ENCODE assay signal across 13 mouse cellular contexts in genomic region chr3:123085871-123086501, GRCm38 (mm10). TPM values are rescaled to one million over a fixed set of nuclear protein-coding genes. Genes with fewer than 3 reads are reported as not detected.
DNase-seq lines count a peak whose midpoint lies in the region.
"Had no signal": no experiment of that assay in that cellular context is flagged by ENCODE, and none has a peak within 500 bp of the region (broad histone marks: within the 10 kb centered on the region; RNA-seq: fewer than 3 reads in every experiment).

No protein-coding gene starts in this region.

- peak; percentile 34 for DNase-seq in adrenal gland, adult 2 months
- no peak for DNase-seq in adrenal gland, postnatal 25 days
- DNase-seq in kidney, adult 18-20 months: peak; percentile 52
- DNase-seq in kidney, postnatal 4 days: no peak
- peak; percentile 87 to 89 for DNase-seq in heart, postnatal 10 days
- peak; percentile 44 to 72 for DNase-seq in kidney, postnatal 25 days
- no peak for DNase-seq in lung, postnatal 4 days
- DNase-seq in layer of hippocampus, adult 9-10 months (ENCODE audit: low spot score): no peak
- DNase-seq: liver, embryonic 13.5 days had no signal

- intact Hi-C loops in heart, postnatal 10 days (cut with DNase I): no loop called here

RNA-seq across cellular contexts. Expression of gene Myoz2, which starts 51.2 kb away (rescaled TPM):
- total RNA-seq in adrenal gland, adult 2 months (2021): under 1 TPM in 1 of 2 experiments, not detected in 1; 0.41 TPM
- polyA plus RNA-seq in adrenal gland, adult 2 months (2012; rRNA removed): not detected in 2 replicates
- not detected in 2 replicates for total RNA-seq in adrenal gland, postnatal 25 days (2021)
- 1,000 to 10,000 TPM; 1,201 to 1,221 TPM for total RNA-seq in heart, postnatal 10 days (2021)
- total RNA-seq: left cerebral cortex, adult 2 months; neutrophil, adult 5-6 weeks had no signal
- polyA plus RNA-seq: forebrain, embryonic 13.5 days; inflammation-experienced regulatory T-cells, adult 6 months had no signal

Comparison
In these comparisons a context has a peak if more than half of its experiments do, and no peak if none do; other contexts are left out.
1. DNase-seq: peak in adrenal gland, adult 2 months (single experiment), kidney, adult 18-20 months (single experiment), heart, postnatal 10 days (2 of 2) and kidney, postnatal 25 days (2 of 2); none in adrenal gland, postnatal 25 days (single experiment), kidney, postnatal 4 days (0 of 2), lung, postnatal 4 days (0 of 2) and layer of hippocampus, adult 9-10 months (single experiment).
2. RNA of gene Myoz2, which starts 51.2 kb away (total RNA-seq): 1,201 to 1,221 TPM in heart, postnatal 10 days; 0.41 TPM in adrenal gland, adult 2 months and not detected in adrenal gland, postnatal 25 days; every median in the first group is over 100 times any median in the second.